In genomic region chr14:54371460-54371859, GRCm38 (mm10) we compare ENCODE assay signal across 14 mouse cellular contexts. TPM values are rescaled to one million over a fixed set of nuclear protein-coding genes. Genes with fewer than 3 reads are reported as not detected.
DNase-seq lines count a peak whose midpoint lies in the region; ATAC-seq lines count a peak whose summit lies in the region.
"Had no signal": no experiment of that assay in that cellular context is flagged by ENCODE, and none has a peak within 500 bp of the region (broad histone marks: within the 10 kb centered on the region; RNA-seq: fewer than 3 reads in every experiment).

No protein-coding gene starts in this region.

- H3K4me1 ChIP-seq in forebrain, embryonic 13.5 days: no peaks in the 10 kb centered on the region
- H3K4me1 ChIP-seq in forebrain, embryonic 11.5 days (replicated peaks; ENCODE audit: control insufficient read depth, insufficient read depth, low read length): no peaks in the 10 kb centered on the region
- no peaks in the 10 kb centered on the region for H3K4me1 ChIP-seq in midbrain, embryonic 11.5 days (ENCODE audit: control insufficient read depth, insufficient read depth, low read length)
- H3K4me1 ChIP-seq in midbrain, embryonic 14.5 days (ENCODE audit: control insufficient read depth, insufficient read depth, low read length): no peaks in the 10 kb centered on the region
- H3K4me1 ChIP-seq in hindbrain, embryonic 15.5 days (replicated peaks): no peaks in the 10 kb centered on the region
- no peaks in the 10 kb centered on the region for H3K4me1 ChIP-seq in neural tube, embryonic 14.5 days (ENCODE audit: control insufficient read depth, insufficient read depth, low read length)
- H3K4me1 ChIP-seq: intestine, embryonic 15.5 days; liver, embryonic 13.5 days had no signal

- 96% methylated on average over 10 of the region's 10 CpGs for WGBS in forebrain, embryonic 13.5 days
- 98% methylated on average over 10 of the region's 10 CpGs for WGBS in forebrain, embryonic 11.5 days
- 97% methylated on average over 10 of the region's 10 CpGs for WGBS in midbrain, embryonic 11.5 days
- WGBS in midbrain, embryonic 14.5 days: 98% methylated on average over 10 of the region's 10 CpGs
- WGBS in hindbrain, embryonic 15.5 days: 98% methylated on average over 10 of the region's 10 CpGs
- WGBS in neural tube, embryonic 14.5 days: 99% methylated on average over 10 of the region's 10 CpGs

- H3K27me3 ChIP-seq in forebrain, embryonic 13.5 days: no peaks in the 10 kb centered on the region
- no peaks in the 10 kb centered on the region for H3K27me3 ChIP-seq in forebrain, embryonic 11.5 days (ENCODE audit: control insufficient read depth, insufficient read depth, low read length)
- H3K27me3 ChIP-seq in midbrain, embryonic 11.5 days (ENCODE audit: control insufficient read depth, insufficient read depth, low read length): no peaks in the 10 kb centered on the region
- no peaks in the 10 kb centered on the region for H3K27me3 ChIP-seq in midbrain, embryonic 14.5 days (ENCODE audit: control insufficient read depth, insufficient read depth, low read length)
- H3K27me3 ChIP-seq in hindbrain, embryonic 15.5 days: no peaks in the 10 kb centered on the region
- no peaks in the 10 kb centered on the region for H3K27me3 ChIP-seq in neural tube, embryonic 14.5 days (ENCODE audit: control insufficient read depth, insufficient read depth, low read length)
- H3K27me3 ChIP-seq: intestine, embryonic 15.5 days; liver, embryonic 13.5 days had no signal

- no peak for DNase-seq in forebrain, embryonic 11.5 days (ENCODE audit: low spot score)
- peak; percentile 69 for DNase-seq in midbrain, embryonic 11.5 days (ENCODE audit: low spot score, missing footprints)
- no peak for DNase-seq in midbrain, embryonic 14.5 days
- DNase-seq in adrenal gland, postnatal 25 days: no peak
- no peak for DNase-seq in cerebellum, adult 11 months
- DNase-seq: adrenal gland, postnatal 14 days; cerebellum, adult 9-10 months; liver, embryonic 13.5 days; lung, postnatal 10 days; thymus, postnatal 4 days had no signal

- peaks cover 54% of the 10 kb centered on the region for H3K36me3 ChIP-seq in forebrain, embryonic 13.5 days (ENCODE audit: poor library complexity, severe bottlenecking)
- H3K36me3 ChIP-seq in forebrain, embryonic 11.5 days (ENCODE audit: control insufficient read depth, insufficient read depth, low read length): peaks cover 29% of the 10 kb centered on the region
- H3K36me3 ChIP-seq in midbrain, embryonic 11.5 days (ENCODE audit: control insufficient read depth, insufficient read depth, low read length): peaks cover 26% of the 10 kb centered on the region
- peaks cover 47% of the 10 kb centered on the region for H3K36me3 ChIP-seq in midbrain, embryonic 14.5 days (ENCODE audit: control insufficient read depth, insufficient read depth, low read length)
- H3K36me3 ChIP-seq in hindbrain, embryonic 15.5 days: peaks cover 44% of the 10 kb centered on the region
- peaks cover 42% of the 10 kb centered on the region for H3K36me3 ChIP-seq in neural tube, embryonic 14.5 days (ENCODE audit: control insufficient read depth, insufficient read depth, low read length)

- ATAC-seq in forebrain, embryonic 13.5 days: peak; percentile 43; the same call in 1 of the 2 replicates
- no peak for ATAC-seq in forebrain, embryonic 11.5 days (replicated peaks; ENCODE audit: low FRiP score)
- ATAC-seq in midbrain, embryonic 11.5 days (ENCODE audit: low FRiP score): peak; percentile 61
- no peak for ATAC-seq in midbrain, embryonic 14.5 days (ENCODE audit: low FRiP score, low TSS enrichment)
- ATAC-seq in hindbrain, embryonic 15.5 days (ENCODE audit: low FRiP score, low read depth): peak; percentile 46; the same call in 1 of the 2 replicates
- 0 out of 2 replicates have a peak, but pooled peaks have one; percentile 24 for ATAC-seq in neural tube, embryonic 14.5 days (ENCODE audit: low read depth)
- ATAC-seq: intestine, embryonic 15.5 days had no signal

- H3K27ac ChIP-seq in forebrain, embryonic 13.5 days: no peak overlapping the region
- H3K27ac ChIP-seq in forebrain, embryonic 11.5 days (ENCODE audit: low read depth, low read length): no peak overlapping the region
- H3K27ac ChIP-seq in midbrain, embryonic 11.5 days (ENCODE audit: low read depth, low read length): no peak overlapping the region
- no peak overlapping the region for H3K27ac ChIP-seq in midbrain, embryonic 14.5 days (replicated peaks; ENCODE audit: low read depth, low read length)
- H3K27ac ChIP-seq in hindbrain, embryonic 15.5 days (replicated peaks): no peak overlapping the region
- no peak overlapping the region for H3K27ac ChIP-seq in neural tube, embryonic 14.5 days (ENCODE audit: low read depth, low read length)
- H3K27ac ChIP-seq: intestine, embryonic 15.5 days; liver, embryonic 13.5 days had no signal

- H3K9me3 ChIP-seq in forebrain, embryonic 13.5 days (replicated peaks): 0 out of 2 replicates have a peak, but pooled peaks cover 3% of the 10 kb centered on the region
- H3K9me3 ChIP-seq in forebrain, embryonic 11.5 days (ENCODE audit: control insufficient read depth, low read length): no peaks in the 10 kb centered on the region
- H3K9me3 ChIP-seq in midbrain, embryonic 11.5 days (ENCODE audit: control insufficient read depth, low read length): no peaks in the 10 kb centered on the region
- no peaks in the 10 kb centered on the region for H3K9me3 ChIP-seq in midbrain, embryonic 14.5 days (ENCODE audit: control insufficient read depth, low read length)
- no peaks in the 10 kb centered on the region for H3K9me3 ChIP-seq in hindbrain, embryonic 15.5 days
- H3K9me3 ChIP-seq in neural tube, embryonic 14.5 days (ENCODE audit: control insufficient read depth, low read length): no peaks in the 10 kb centered on the region
- H3K9me3 ChIP-seq: intestine, embryonic 15.5 days; liver, embryonic 13.5 days had no signal

- H3K4me2 ChIP-seq in forebrain, embryonic 13.5 days: no peak overlapping the region
- H3K4me2 ChIP-seq in forebrain, embryonic 11.5 days (ENCODE audit: low read depth, low read length, severe bottlenecking): no peak overlapping the region
- no peak overlapping the region for H3K4me2 ChIP-seq in midbrain, embryonic 11.5 days
- H3K4me2 ChIP-seq in midbrain, embryonic 14.5 days (ENCODE audit: low read length): no peak overlapping the region
- H3K4me2 ChIP-seq in hindbrain, embryonic 15.5 days: no peak overlapping the region
- no peak overlapping the region for H3K4me2 ChIP-seq in neural tube, embryonic 14.5 days (ENCODE audit: low read depth, low read length)
- H3K4me2 ChIP-seq: intestine, embryonic 15.5 days; liver, embryonic 13.5 days had no signal

- H3K4me3 ChIP-seq in forebrain, embryonic 13.5 days: no peak overlapping the region
- H3K4me3 ChIP-seq in forebrain, embryonic 11.5 days (ENCODE audit: low read depth, low read length): no peak overlapping the region
- no peak overlapping the region for H3K4me3 ChIP-seq in midbrain, embryonic 11.5 days (ENCODE audit: low read depth, low read length)
- no peak overlapping the region for H3K4me3 ChIP-seq in midbrain, embryonic 14.5 days (replicated peaks; ENCODE audit: low read depth, low read length)
- H3K4me3 ChIP-seq in hindbrain, embryonic 15.5 days: no peak overlapping the region
- no peak overlapping the region for H3K4me3 ChIP-seq in neural tube, embryonic 14.5 days (ENCODE audit: low read depth, low read length)
- H3K4me3 ChIP-seq: intestine, embryonic 15.5 days; liver, embryonic 13.5 days had no signal

- H3K9ac ChIP-seq in forebrain, embryonic 13.5 days: no peak overlapping the region
- H3K9ac ChIP-seq in forebrain, embryonic 11.5 days (ENCODE audit: low read length): no peak overlapping the region
- no peak overlapping the region for H3K9ac ChIP-seq in midbrain, embryonic 11.5 days (ENCODE audit: low read length)
- H3K9ac ChIP-seq in midbrain, embryonic 14.5 days (replicated peaks; ENCODE audit: low read length): no peak overlapping the region
- no peak overlapping the region for H3K9ac ChIP-seq in hindbrain, embryonic 15.5 days
- H3K9ac ChIP-seq in neural tube, embryonic 14.5 days (replicated peaks; ENCODE audit: low read depth, low read length): no peak overlapping the region
- H3K9ac ChIP-seq: intestine, embryonic 15.5 days; liver, embryonic 13.5 days had no signal

RNA-seq across cellular contexts. Expression of gene Oxa1l, which starts 10.8 kb away (rescaled TPM):
- 43.8 and 50.6 TPM in 2 replicates for polyA plus RNA-seq in forebrain, embryonic 13.5 days (2015; fragmentation: Nextera tagmentation; extraction: Ambion mirVana)
- polyA plus RNA-seq in forebrain, embryonic 11.5 days (2014; fragmentation: Nextera tagmentation; extraction: Ambion mirVana): 56.7 and 58.3 TPM in 2 replicates
- polyA plus RNA-seq in midbrain, embryonic 11.5 days (2014; fragmentation: Nextera tagmentation; extraction: Ambion mirVana): 44.2 and 45.9 TPM in 2 replicates
- 58.6 and 71.2 TPM in 2 replicates for polyA plus RNA-seq in midbrain, embryonic 14.5 days (2014; fragmentation: Nextera tagmentation; extraction: Ambion mirVana)
- 55.1 and 58.5 TPM in 2 replicates for polyA plus RNA-seq in hindbrain, embryonic 15.5 days (2015; fragmentation: Nextera tagmentation; extraction: Ambion mirVana)
- polyA plus RNA-seq in neural tube, embryonic 14.5 days (2014; fragmentation: Nextera tagmentation; extraction: Ambion mirVana): 66.5 and 75.4 TPM in 2 replicates
- 111 and 126 TPM in 2 replicates for total RNA-seq in adrenal gland, postnatal 25 days (2021)

RNA-seq across cellular contexts. Expression of gene Slc7a7, which starts 46.1 kb away (rescaled TPM):
- polyA plus RNA-seq in forebrain, embryonic 13.5 days (2015; fragmentation: Nextera tagmentation; extraction: Ambion mirVana): 5.6 and 6.1 TPM in 2 replicates
- 4.5 and 5.0 TPM in 2 replicates for polyA plus RNA-seq in forebrain, embryonic 11.5 days (2014; fragmentation: Nextera tagmentation; extraction: Ambion mirVana)
- 4.3 and 4.7 TPM in 2 replicates for polyA plus RNA-seq in midbrain, embryonic 11.5 days (2014; fragmentation: Nextera tagmentation; extraction: Ambion mirVana)
- 3.5 and 4.0 TPM in 2 replicates for polyA plus RNA-seq in midbrain, embryonic 14.5 days (2014; fragmentation: Nextera tagmentation; extraction: Ambion mirVana)
- polyA plus RNA-seq in hindbrain, embryonic 15.5 days (2015; fragmentation: Nextera tagmentation; extraction: Ambion mirVana): 4.5 and 5.9 TPM in 2 replicates
- 2.6 and 7.1 TPM in 2 replicates for polyA plus RNA-seq in neural tube, embryonic 14.5 days (2014; fragmentation: Nextera tagmentation; extraction: Ambion mirVana)
- 5.4 and 5.9 TPM in 2 replicates for total RNA-seq in adrenal gland, postnatal 25 days (2021)

RNA-seq across cellular contexts. Expression of gene Mrpl52, which starts 55.2 kb away (rescaled TPM):
- 270 and 310 TPM in 2 replicates for polyA plus RNA-seq in forebrain, embryonic 13.5 days (2015; fragmentation: Nextera tagmentation; extraction: Ambion mirVana)
- polyA plus RNA-seq in forebrain, embryonic 11.5 days (2014; fragmentation: Nextera tagmentation; extraction: Ambion mirVana): 220 and 221 TPM in 2 replicates
- polyA plus RNA-seq in midbrain, embryonic 11.5 days (2014; fragmentation: Nextera tagmentation; extraction: Ambion mirVana): 238 and 253 TPM in 2 replicates
- polyA plus RNA-seq in midbrain, embryonic 14.5 days (2014; fragmentation: Nextera tagmentation; extraction: Ambion mirVana): 293 and 337 TPM in 2 replicates
- polyA plus RNA-seq in hindbrain, embryonic 15.5 days (2015; fragmentation: Nextera tagmentation; extraction: Ambion mirVana): 241 and 251 TPM in 2 replicates
- polyA plus RNA-seq in neural tube, embryonic 14.5 days (2014; fragmentation: Nextera tagmentation; extraction: Ambion mirVana): 258 and 280 TPM in 2 replicates
- total RNA-seq in adrenal gland, postnatal 25 days (2021): 197 and 205 TPM in 2 replicates

RNA-seq across cellular contexts. Expression of gene Mmp14, which starts 60.0 kb away (rescaled TPM):
- polyA plus RNA-seq in forebrain, embryonic 13.5 days (2015; fragmentation: Nextera tagmentation; extraction: Ambion mirVana): 54.5 and 57.3 TPM in 2 replicates
- polyA plus RNA-seq in forebrain, embryonic 11.5 days (2014; fragmentation: Nextera tagmentation; extraction: Ambion mirVana): 70.7 and 71.6 TPM in 2 replicates
- polyA plus RNA-seq in midbrain, embryonic 11.5 days (2014; fragmentation: Nextera tagmentation; extraction: Ambion mirVana): 57.4 and 57.5 TPM in 2 replicates
- 36.2 and 58.5 TPM in 2 replicates for polyA plus RNA-seq in midbrain, embryonic 14.5 days (2014; fragmentation: Nextera tagmentation; extraction: Ambion mirVana)
- polyA plus RNA-seq in hindbrain, embryonic 15.5 days (2015; fragmentation: Nextera tagmentation; extraction: Ambion mirVana): 51.1 and 53.4 TPM in 2 replicates
- 24.7 and 49.0 TPM in 2 replicates for polyA plus RNA-seq in neural tube, embryonic 14.5 days (2014; fragmentation: Nextera tagmentation; extraction: Ambion mirVana)
- total RNA-seq in adrenal gland, postnatal 25 days (2021): 56.4 and 68.5 TPM in 2 replicates

Comparison
In these comparisons a context has a peak if more than half of its experiments do, and no peak if none do; other contexts are left out.
1. ATAC-seq: peak in forebrain, embryonic 13.5 days (single experiment), midbrain, embryonic 11.5 days (single experiment), hindbrain, embryonic 15.5 days (single experiment) and neural tube, embryonic 14.5 days (single experiment); none in forebrain, embryonic 11.5 days (single experiment) and midbrain, embryonic 14.5 days (single experiment).